Mouse (Mus musculus) bone marrow, adult 2 months (tissue): ENCODE measurements at regions not wholly inside any gene's neighbourhood (a gene's known extent, or its start where the extent isn't known, plus 50 kb on each side); places are given as distances from the start of the nearest gene placed in this dataset.

Experiments
- H3K27ac ChIP-seq: fragments of 200-500 bp; 2 replicates; pipeline ENCODE4 v1.5.1; 2012; ENCODE audit warnings: low read depth, mild to moderate bottlenecking, control low read depth, inconsistent platforms, low read length; ENCODE audit not compliant: control insufficient read depth, poor library complexity, insufficient read depth
- H3K4me1 ChIP-seq: fragments of 200-500 bp; 2 replicates; pipeline ENCODE4 v1.6.1; 2011; ENCODE audit warnings: low read length; ENCODE audit not compliant: control insufficient read depth, insufficient read depth
- H3K4me3 ChIP-seq: fragments of 200-500 bp; replicated peaks from 2 replicates; pipeline ENCODE3; 2011; ENCODE audit warnings: mild to moderate bottlenecking, low read depth, low read length, control low read depth; ENCODE audit not compliant: control insufficient read depth
- CTCF ChIP-seq: fragments of 200-500 bp; IDR thresholded peaks from 2 replicates; pipeline ENCODE4 v1.5.1; 2011; ENCODE audit warnings: low read length, control low read depth; ENCODE audit not compliant: control insufficient read depth, insufficient read depth
- POLR2A ChIP-seq: fragments of 200-500 bp; IDR thresholded peaks from 2 replicates; pipeline ENCODE4 v1.6.1; 2011; ENCODE audit warnings: low read depth, mild to moderate bottlenecking, control low read depth, low read length, borderline replicate concordance; ENCODE audit not compliant: control insufficient read depth
- WGBS: fragments of 180-500 bp; shearing (Covaris S2); methylation state at CpG from one replicate; pipeline ENCODE4 v1.1.7; 2018; 5-methylcytosine and 5-hydroxymethylcytosine counted together

DNA sequence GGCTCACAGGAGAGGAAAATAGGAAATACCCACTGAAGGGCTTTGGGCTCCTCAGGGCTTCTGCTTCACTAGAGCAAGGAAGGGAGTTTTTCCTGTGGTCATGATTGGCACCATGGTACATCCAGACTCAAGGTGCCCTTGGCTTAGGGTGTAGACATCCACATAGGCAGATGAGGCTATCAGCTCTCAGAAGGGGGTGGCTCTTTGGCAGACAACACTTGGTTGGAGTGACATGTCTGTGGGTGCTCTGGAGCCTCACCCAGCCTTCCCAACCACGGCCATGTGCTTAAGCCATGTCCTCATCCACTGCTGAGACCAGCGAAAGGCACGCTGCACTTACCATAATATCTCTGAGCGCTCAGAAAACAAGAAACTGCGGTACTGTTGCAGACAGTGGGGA is 77.8 kb upstream of the 1700025G04Rik start:
- WGBS: 88% methylated on average over 5 of the region's 5 CpGs
- no peaks in the 10 kb centered on the region for H3K4me1 ChIP-seq
- H3K27ac ChIP-seq: no peak overlapping the region
- H3K4me3 ChIP-seq: no peak overlapping the region
- no peak for TF ChIP-seq CTCF

DNA sequence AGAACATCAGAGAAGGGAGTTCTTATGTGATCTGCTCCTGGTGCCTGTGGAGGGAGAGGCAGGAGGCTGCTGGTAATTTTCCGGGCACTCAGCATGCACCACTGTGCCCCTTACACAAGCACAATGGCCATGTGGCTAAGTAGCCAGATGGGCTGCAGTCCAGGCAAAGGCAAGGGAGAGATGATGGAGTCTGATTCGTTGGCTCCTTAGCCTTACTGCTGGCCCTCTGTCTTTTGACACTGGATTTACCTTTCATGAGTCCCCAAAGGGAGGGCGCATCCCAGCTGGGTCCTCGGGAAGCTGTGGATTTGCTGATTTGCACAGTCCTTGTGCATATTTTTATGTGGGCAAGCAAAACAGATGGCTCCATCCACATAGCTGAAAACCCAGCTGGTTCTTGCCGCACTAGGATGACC is 75.6 kb upstream of the 1700025G04Rik start:
- no peak for TF ChIP-seq POLR2A
- no peak for TF ChIP-seq CTCF
- Histone ChIP-seq H3K27ac (no peak overlapping the region), H3K4me3 (no peak overlapping the region), H3K4me1 (no peaks in the 10 kb centered on the region)
- WGBS: 90% methylated on average over 5 of the region's 5 CpGs

DNA sequence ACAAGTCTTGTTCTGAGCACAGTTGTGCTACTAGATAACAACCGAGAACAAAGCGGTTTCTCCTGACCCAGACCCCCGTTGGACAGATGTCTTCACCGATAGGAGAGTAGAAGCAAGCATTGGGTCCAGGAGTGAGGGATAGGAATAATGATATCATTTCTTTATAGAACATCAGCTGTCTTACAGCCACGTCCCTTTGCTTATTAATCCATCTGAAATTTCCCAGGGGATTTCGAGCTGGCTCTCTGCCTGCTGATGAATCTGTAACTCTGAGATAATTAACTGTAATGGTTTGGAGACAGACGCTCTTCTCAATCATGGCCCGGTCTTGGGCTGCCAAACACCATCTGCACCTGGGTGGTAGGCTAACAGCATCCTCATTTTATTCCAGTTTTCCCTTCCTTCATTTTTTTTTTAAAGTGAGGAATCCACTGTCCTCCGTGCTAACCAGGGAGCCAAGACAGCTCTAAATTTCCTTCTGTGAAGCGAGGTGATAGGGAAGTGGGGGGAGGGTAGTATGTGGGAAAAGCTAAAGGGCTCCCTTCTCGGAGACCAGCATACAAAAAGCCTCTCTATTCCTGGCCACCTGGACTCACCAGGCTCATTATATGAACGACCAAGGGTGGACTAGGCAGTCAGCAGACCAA is 75.0 kb upstream of the 1700025G04Rik start:
- TF ChIP-seq POLR2A (no peak), CTCF (no peak)
- Histone ChIP-seq H3K27ac (no peak overlapping the region), H3K4me3 (no peak overlapping the region), H3K4me1 (no peaks in the 10 kb centered on the region)
- WGBS: 73% methylated on average over 12 of the region's 12 CpGs

DNA sequence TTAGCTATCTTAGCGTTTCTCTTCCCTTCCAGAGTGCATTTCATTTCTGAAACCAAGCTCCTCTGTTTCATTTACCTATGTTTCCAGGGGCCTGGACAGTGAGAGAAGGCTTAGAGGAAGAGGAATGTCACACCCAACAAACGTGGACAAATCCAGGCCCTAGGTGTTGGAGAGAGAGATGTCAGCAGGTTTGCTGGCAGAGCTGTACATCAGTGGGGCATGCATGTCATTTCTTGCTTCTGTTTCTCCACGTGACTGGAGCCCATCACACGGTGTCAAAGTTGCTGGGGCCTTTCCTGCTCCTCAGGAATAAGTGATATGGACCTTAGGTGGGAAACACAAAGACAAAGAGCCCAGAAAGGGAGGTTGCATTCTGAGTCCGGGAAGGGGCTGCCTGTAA is 74.3 kb upstream of the 1700025G04Rik start:
- no peak overlapping the region for H3K4me3 ChIP-seq
- WGBS: 72% methylated on average over 5 of the region's 5 CpGs
- no peaks in the 10 kb centered on the region for H3K4me1 ChIP-seq
- no peak for TF ChIP-seq CTCF
- no peak overlapping the region for H3K27ac ChIP-seq

DNA sequence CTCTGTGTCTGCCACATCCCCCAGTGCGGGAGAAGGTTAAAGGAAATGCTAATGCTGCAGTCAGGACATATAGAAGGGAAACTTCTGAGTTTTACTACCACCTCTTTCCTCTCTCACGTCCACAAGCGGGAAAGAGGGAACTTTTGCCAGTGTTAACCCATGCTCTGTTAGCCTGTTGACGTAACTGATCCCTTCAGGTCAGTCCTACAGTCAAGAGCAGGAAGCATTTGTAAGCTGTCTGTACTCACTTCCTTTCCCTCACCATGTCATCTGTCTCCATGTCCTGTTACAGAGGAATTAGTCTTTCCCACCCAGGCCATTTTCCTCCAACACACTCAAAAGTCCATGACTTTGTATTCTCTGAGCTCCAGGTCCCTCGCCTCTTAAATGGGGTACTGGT is 62.5 kb upstream of the 1700025G04Rik start:
- no peak overlapping the region for H3K4me3 ChIP-seq
- no peak overlapping the region for H3K27ac ChIP-seq
- TF ChIP-seq POLR2A: no peak
- WGBS: 27% methylated on average over 5 of the region's 5 CpGs
- H3K4me1 ChIP-seq: no peaks in the 10 kb centered on the region

DNA sequence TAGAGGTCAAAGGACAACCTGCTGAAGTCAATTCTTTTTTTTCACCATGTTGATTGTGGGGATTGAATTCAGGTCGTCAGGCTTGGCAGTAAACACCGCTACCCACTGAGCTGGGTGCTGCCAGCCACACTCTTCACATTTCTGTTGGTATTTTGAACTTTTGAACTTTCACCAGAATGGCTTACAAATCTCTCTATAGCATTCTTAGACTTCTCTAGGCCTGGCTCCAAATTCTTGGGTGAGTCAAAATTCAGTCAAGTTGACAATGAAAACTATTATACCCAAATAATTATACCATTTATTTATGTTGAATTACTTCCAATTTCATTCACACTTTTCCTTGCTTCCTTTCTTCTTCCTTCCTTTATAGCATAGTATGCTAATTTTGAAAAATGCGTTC is 58.8 kb upstream of the 1700025G04Rik start:
- TF ChIP-seq CTCF (no peak), POLR2A (no peak)
- Histone ChIP-seq H3K27ac (no peak overlapping the region), H3K4me1 (no peaks in the 10 kb centered on the region), H3K4me3 (no peak overlapping the region)
- WGBS: 77% methylated on average over 3 of the region's 3 CpGs

DNA sequence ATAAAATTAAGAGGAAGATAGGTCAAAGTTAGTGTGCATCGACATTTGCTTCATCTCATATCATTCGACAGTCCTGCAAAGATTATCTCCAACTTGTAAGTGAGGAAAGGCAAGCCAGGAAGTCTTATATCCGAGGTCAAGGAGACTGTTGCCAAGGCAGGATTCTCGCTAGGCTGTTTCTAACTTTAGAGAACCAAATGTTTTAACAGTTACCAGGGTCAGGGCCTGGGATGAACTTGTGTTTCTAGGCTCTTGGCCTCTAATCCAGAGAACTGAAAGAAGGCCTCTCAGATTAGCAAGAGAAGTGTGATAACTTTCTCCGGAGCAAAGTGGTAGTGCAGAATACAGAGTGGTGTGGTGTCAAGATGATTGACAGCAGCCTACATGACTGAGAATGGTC is 50.2 kb upstream of the 1700025G04Rik start:
- Histone ChIP-seq H3K4me1 (no peaks in the 10 kb centered on the region), H3K27ac (no peak overlapping the region), H3K4me3 (no peak overlapping the region)
- no peak for TF ChIP-seq POLR2A
- WGBS: 66% methylated on average over 5 of the region's 5 CpGs
